Mouse (Mus musculus) kidney, postnatal 0 days (tissue): ENCODE data around the gene Nucb2. TPM values are rescaled to one million over a fixed set of nuclear protein-coding genes. Genes with fewer than 3 reads are reported as not detected.

Experiments used
- ATAC-seq: fragments of 200-750 bp; cut with Nextera tagmentation; replicated peaks from 2 replicates; pipeline ENCODE4 v1.8.0; 2017; ENCODE audit warnings: low read depth, moderate number of reproducible peaks, moderate TSS enrichment, moderate library complexity; ENCODE audit not compliant: low FRiP score
- DNase-seq: peaks from one replicate; pipeline ENCODE4 v3.0.0-alpha.2; 2016; ENCODE audit warnings: low spot score
- H3K27ac ChIP-seq: fragments of 300-500 bp; sonication (generic); 2 replicates; pipeline ENCODE4 v1.5.1; 2014; ENCODE audit warnings: mild to moderate bottlenecking
- H3K27me3 ChIP-seq: fragments of 300-500 bp; sonication (generic); 2 replicates; pipeline ENCODE4 v1.6.1; 2014; ENCODE audit warnings: low read length, mixed read lengths; ENCODE audit not compliant: insufficient read depth
- H3K36me3 ChIP-seq: fragments of 300-500 bp; sonication (generic); 2 replicates; pipeline ENCODE4 v1.6.1; 2014; ENCODE audit warnings: low read length, mixed read lengths; ENCODE audit not compliant: insufficient read depth
- H3K4me1 ChIP-seq: fragments of 300-500 bp; sonication (generic); replicated peaks from 2 replicates; pipeline ENCODE4 v1.6.1; 2014; ENCODE audit warnings: antibody characterized with exemption, low read length, mixed read lengths; ENCODE audit not compliant: insufficient read depth
- H3K4me2 ChIP-seq: fragments of 300-500 bp; sonication (generic); 2 replicates; pipeline ENCODE4 v1.6.1; 2014; ENCODE audit warnings: mild to moderate bottlenecking, low read length, moderate library complexity, mixed read lengths
- H3K4me3 ChIP-seq: fragments of 300-500 bp; sonication (generic); replicated peaks from 2 replicates; pipeline ENCODE4 v1.5.1; 2014; ENCODE audit warnings: low read depth, low read length
- H3K9ac ChIP-seq: fragments of 300-500 bp; sonication (generic); 2 replicates; pipeline ENCODE4 v1.6.1; 2014; ENCODE audit warnings: low read depth, low read length
- H3K9me3 ChIP-seq: fragments of 300-500 bp; sonication (generic); replicated peaks from 2 replicates; pipeline ENCODE4 v1.6.1; 2016; ENCODE audit warnings: low read length, inconsistent platforms, mixed read lengths
- CTCF ChIP-seq: IDR thresholded peaks from 2 replicates; pipeline ENCODE4 v1.5.1; 2016; ENCODE audit warnings: antibody characterized with exemption, low read depth, mild to moderate bottlenecking, moderate library complexity
- WGBS: fragments of 180-500 bp; shearing (Covaris S2); extraction: QIAGEN DNeasy Blood & Tissue Kit; methylation state at CpG from one replicate; pipeline ENCODE4 v1.1.7; 2014; 5-methylcytosine and 5-hydroxymethylcytosine counted together
- polyA plus RNA-seq: library from polyadenylated mRNA; unstranded; fragments of >200 nt; fragmentation: Nextera tagmentation; extraction: Ambion mirVana; gene quantifications from 2 replicates; pipeline ENCODE4 v1.2.1, GENCODE M21; 2015

Nucb2 gene
- polyA plus RNA-seq, 1 experiment from 2014 or later: 23.1 TPM

GRCm38 (mm10) chr7:116494618-116495017 is 9.6 kb upstream of the Nucb2 start:
- Histone ChIP-seq H3K27me3 (no peaks in the 10 kb centered on the region), H3K9ac (no peak overlapping the region), H3K4me2 (no peak overlapping the region), H3K9me3 (no peaks in the 10 kb centered on the region), H3K4me1 (no peaks in the 10 kb centered on the region), H3K4me3 (no peak overlapping the region), H3K36me3 (no peaks in the 10 kb centered on the region), H3K27ac (no peak overlapping the region)
- TF ChIP-seq CTCF: no peak
- ATAC-seq: no peak
- 80% methylated on average over 5 of the region's 5 CpGs for WGBS
- no peak for DNase-seq

- no peaks in the 10 kb centered on the region for H3K9me3 ChIP-seq
- WGBS: 89% methylated on average over 4 of the region's 4 CpGs
- ATAC-seq (no peak), DNase-seq (no peak)
- H3K27me3 ChIP-seq: no peaks in the 10 kb centered on the region
- no peak for TF ChIP-seq CTCF
- H3K4me3 ChIP-seq: no peak overlapping the region
- no peak overlapping the region for H3K27ac ChIP-seq
- H3K9ac ChIP-seq: no peak overlapping the region
- no peaks in the 10 kb centered on the region for H3K4me1 ChIP-seq
- H3K4me2 ChIP-seq: no peak overlapping the region
- H3K36me3 ChIP-seq: no peaks in the 10 kb centered on the region
Measured at GRCm38 (mm10) chr7:116496760-116497159, 7.4 kb upstream of the Nucb2 start.

GRCm38 (mm10) chr7:116504818-116505170 is 625 bp downstream of the Nucb2 start:
- H3K27me3 ChIP-seq: no peaks in the 10 kb centered on the region
- DNase-seq (peak; percentile 25), ATAC-seq (no peak; the same call in 1 of the 2 replicates)
- peak overlapping the region; percentile 84 for H3K9ac ChIP-seq
- peak overlapping the region; percentile 78 for H3K4me2 ChIP-seq
- no peaks in the 10 kb centered on the region for H3K9me3 ChIP-seq
- H3K4me3 ChIP-seq: peak overlapping the region; percentile 80
- no peaks in the 10 kb centered on the region for H3K4me1 ChIP-seq
- TF ChIP-seq CTCF: no peak
- WGBS: 1% methylated on average over 6 of the region's 6 CpGs
- H3K36me3 ChIP-seq: 0 out of 2 replicates have a peak, but pooled peaks cover 3% of the 10 kb centered on the region
- H3K27ac ChIP-seq: 0 out of 2 replicates have a peak overlapping the region, but pooled peaks have one; percentile 65

- Histone ChIP-seq H3K27ac (no peak overlapping the region), H3K9me3 (no peaks in the 10 kb centered on the region), H3K9ac (no peak overlapping the region), H3K4me1 (no peaks in the 10 kb centered on the region), H3K27me3 (no peaks in the 10 kb centered on the region), H3K4me2 (no peak overlapping the region), H3K36me3 (0 out of 2 replicates have a peak, but pooled peaks cover 8% of the 10 kb centered on the region), H3K4me3 (no peak overlapping the region)
- WGBS: 68% methylated on average over 5 of the region's 5 CpGs
- ATAC-seq: no peak
- DNase-seq: peak; percentile 33
- TF ChIP-seq CTCF: peak; percentile 73
Measured at GRCm38 (mm10) chr7:116514030-116514429, 9.9 kb downstream of the Nucb2 start.

- no peak for DNase-seq
- H3K4me3 ChIP-seq: no peak overlapping the region
- 75% methylated on average over 9 of the region's 9 CpGs for WGBS
- H3K36me3 ChIP-seq: 0 out of 2 replicates have a peak, but pooled peaks cover 5% of the 10 kb centered on the region
- H3K9ac ChIP-seq: no peak overlapping the region
- no peak for ATAC-seq
- no peak for TF ChIP-seq CTCF
- H3K27me3 ChIP-seq: no peaks in the 10 kb centered on the region
- H3K4me2 ChIP-seq: no peak overlapping the region
- H3K4me1 ChIP-seq: no peaks in the 10 kb centered on the region
- H3K27ac ChIP-seq: no peak overlapping the region
- no peaks in the 10 kb centered on the region for H3K9me3 ChIP-seq
Measured at GRCm38 (mm10) chr7:116514546-116514945, 10.4 kb downstream of the Nucb2 start.

- Histone ChIP-seq H3K27ac (no peak overlapping the region), H3K36me3 (0 out of 2 replicates have a peak, but pooled peaks cover 5% of the 10 kb centered on the region), H3K9ac (no peak overlapping the region), H3K4me1 (no peaks in the 10 kb centered on the region), H3K4me2 (no peak overlapping the region), H3K4me3 (no peak overlapping the region), H3K27me3 (no peaks in the 10 kb centered on the region), H3K9me3 (no peaks in the 10 kb centered on the region)
- no peak for ATAC-seq
- DNase-seq: no peak
- TF ChIP-seq CTCF: no peak
- 92% methylated on average over 7 of the region's 7 CpGs for WGBS
Measured at GRCm38 (mm10) chr7:116515059-116515458, 10.9 kb downstream of the Nucb2 start.
